Mouse (Mus musculus) CD8-positive naive resting alpha-beta T cell, adult 57 days (primary cell): ENCODE results near the gene Asrgl1. TPM values are rescaled to one million over a fixed set of nuclear protein-coding genes. Genes with fewer than 3 reads are reported as not detected.

Source experiments
- total RNA-seq: library from RNA; stranded (reverse); gene quantifications from one replicate; pipeline ENCODE4 v1.2.4, GENCODE M21; 2023

The Asrgl1 gene
- total RNA-seq, result 13.6 TPM

GRCm38 (mm10) chr19:9135512-9136331 lies at the start of gene Asrgl1:
TSS of gene Asrgl1 (minus strand) at chr19:9135636.

GRCm38 (mm10) chr19:9087821-9088220 lies 47.6 kb downstream of the Asrgl1 start, which contains the start of gene Scgb1a1:
TSS of gene Scgb1a1 (minus strand) at chr19:9087958.

Other genes starting within 250 kb of the Asrgl1 start
- 33.6 TPM for gene 1810009A15Rik, start 246.8 kb downstream of the Asrgl1 start, total RNA-seq
- 7.6 TPM for gene Gm49416, start 246.7 kb downstream of the Asrgl1 start, total RNA-seq
- 21.6 TPM for gene Ints5, start 242.6 kb downstream of the Asrgl1 start, total RNA-seq
- 152 TPM for gene Ganab, start 237.6 kb downstream of the Asrgl1 start, total RNA-seq
- 60.9 TPM for gene B3gat3, start 215.3 kb downstream of the Asrgl1 start, total RNA-seq
- 6.9 TPM for gene Rom1, start 206.3 kb downstream of the Asrgl1 start, total RNA-seq
- 86.8 TPM for gene Eml3, start 206.1 kb downstream of the Asrgl1 start, total RNA-seq
- gene Mta2, start 193.8 kb downstream of the Asrgl1 start, total RNA-seq, result 164 TPM
- 42.6 TPM for gene Tut1, start 181.8 kb downstream of the Asrgl1 start, total RNA-seq
- 614 TPM for gene Eef1g, start 168.6 kb downstream of the Asrgl1 start, total RNA-seq
- gene Ahnak, start 146.4 kb downstream of the Asrgl1 start, total RNA-seq, result 120 TPM
- gene Scgb1a1, start 47.7 kb downstream of the Asrgl1 start, total RNA-seq, result not detected